Mouse (Mus musculus): ENCODE results near the gene Phpt1. TPM values are rescaled to one million over a fixed set of nuclear protein-coding genes. Genes with fewer than 3 reads are reported as not detected.

Gene Phpt1
- polyA plus RNA-seq, 1 experiment, result 57.5 TPM

Other genes starting within 250 kb of the Phpt1 start
- 11.2 and 25.1 TPM in 2 replicates for gene Man1b1, start 242.9 kb downstream of the Phpt1 start, polyA plus RNA-seq (2012; rRNA removed)
- gene Dpp7, start 218.9 kb downstream of the Phpt1 start, polyA plus RNA-seq (2012; rRNA removed), result 18.1 and 28.0 TPM in 2 replicates
- gene Uap1l1, start 209.5 kb downstream of the Phpt1 start, polyA plus RNA-seq (2012; rRNA removed), result 38.0 and 38.6 TPM in 2 replicates
- 3.0 and 4.3 TPM in 2 replicates for gene Sapcd2, start 202.9 kb downstream of the Phpt1 start, polyA plus RNA-seq (2012; rRNA removed)
- gene Entpd2, start 179.3 kb downstream of the Phpt1 start, polyA plus RNA-seq (2012; rRNA removed), result 64.7 and 75.2 TPM in 2 replicates
- 140 and 154 TPM in 2 replicates for gene Npdc1, start 175.9 kb downstream of the Phpt1 start, polyA plus RNA-seq (2012; rRNA removed)
- gene Fut7, start 152.0 kb downstream of the Phpt1 start, polyA plus RNA-seq (2012; rRNA removed), result 0.47 and 0.57 TPM in 2 replicates
- 187 and 437 TPM in 2 replicates for gene Abca2, start 146.5 kb downstream of the Phpt1 start, polyA plus RNA-seq (2012; rRNA removed)
- gene Clic3, start 118.4 kb downstream of the Phpt1 start, polyA plus RNA-seq (2012; rRNA removed), result 103 and 188 TPM in 2 replicates
- gene Paxx, start 114.1 kb downstream of the Phpt1 start, polyA plus RNA-seq (2012; rRNA removed), result 124 and 139 TPM in 2 replicates
- gene Ptgds, start 105.2 kb downstream of the Phpt1 start, polyA plus RNA-seq (2012; rRNA removed), result 1,300 and 1,863 TPM in 2 replicates
- 234 and 311 TPM in 2 replicates for gene Lcn12, start 81.3 kb downstream of the Phpt1 start, polyA plus RNA-seq (2012; rRNA removed)
- gene Fbxw5, start 74.5 kb downstream of the Phpt1 start, polyA plus RNA-seq (2012; rRNA removed), result 19.2 and 54.8 TPM in 2 replicates
- 15.1 and 15.8 TPM in 2 replicates for gene C8g, start 73.5 kb downstream of the Phpt1 start, polyA plus RNA-seq (2012; rRNA removed)
- 13.7 and 17.0 TPM in 2 replicates for gene Traf2, start 28.3 kb downstream of the Phpt1 start, polyA plus RNA-seq (2012; rRNA removed)
- gene Edf1, start 17.4 kb downstream of the Phpt1 start, polyA plus RNA-seq (2012; rRNA removed), result 115 and 139 TPM in 2 replicates
- gene Mamdc4, start 379 bp downstream of the Phpt1 start, polyA plus RNA-seq (2012; rRNA removed), result 8.0 and 13.4 TPM in 2 replicates
- gene Ajm1, start 6.5 kb upstream of the Phpt1 start, polyA plus RNA-seq (2012; rRNA removed), result 1.4 and 2.0 TPM in 2 replicates
- 58.5 and 65.8 TPM in 2 replicates for gene Rabl6, start 33.3 kb upstream of the Phpt1 start, polyA plus RNA-seq (2012; rRNA removed)
- 1.0 and 1.6 TPM in 2 replicates for gene Ccdc183, start 42.5 kb upstream of the Phpt1 start, polyA plus RNA-seq (2012; rRNA removed)
- gene Tmem141, start 46.8 kb upstream of the Phpt1 start, polyA plus RNA-seq (2012; rRNA removed), result 72.5 and 74.2 TPM in 2 replicates
- 18.2 and 19.1 TPM in 2 replicates for gene Fcna, start 52.8 kb upstream of the Phpt1 start, polyA plus RNA-seq (2012; rRNA removed)
- 4,084 and 9,522 TPM in 2 replicates for gene Lcn8, start 77.9 kb upstream of the Phpt1 start, polyA plus RNA-seq (2012; rRNA removed)
- gene Lcn5, start 82.7 kb upstream of the Phpt1 start, polyA plus RNA-seq (2012; rRNA removed), result 3,609 and 5,181 TPM in 2 replicates
- 342 and 466 TPM in 2 replicates for gene Lcn6, start 101.6 kb upstream of the Phpt1 start, polyA plus RNA-seq (2012; rRNA removed)
- gene Lcn10, start 107.5 kb upstream of the Phpt1 start, polyA plus RNA-seq (2012; rRNA removed), result 996 and 1,118 TPM in 2 replicates
- gene Obp2a, start 124.8 kb upstream of the Phpt1 start, polyA plus RNA-seq (2012; rRNA removed), result 25.9 and 27.0 TPM in 2 replicates
- 208 and 344 TPM in 2 replicates for gene Bmyc, start 131.5 kb upstream of the Phpt1 start, polyA plus RNA-seq (2012; rRNA removed)
- 0.19 and 0.22 TPM in 2 replicates for gene Obp2b, start 161.8 kb upstream of the Phpt1 start, polyA plus RNA-seq (2012; rRNA removed)
- gene Lcn3, start 190.3 kb upstream of the Phpt1 start, polyA plus RNA-seq (2012; rRNA removed), result not detected in 2 replicates
- 0.38 and 0.53 TPM in 2 replicates for gene Lcn11, start 201.8 kb upstream of the Phpt1 start, polyA plus RNA-seq (2012; rRNA removed)
- not detected in 2 replicates for gene Gm13539, start 207.0 kb upstream of the Phpt1 start, polyA plus RNA-seq (2012; rRNA removed)
- 0.36 and 0.76 TPM in 2 replicates for gene Glt6d1, start 240.6 kb upstream of the Phpt1 start, polyA plus RNA-seq (2012; rRNA removed)
- gene Lcn9, start 247.9 kb upstream of the Phpt1 start, polyA plus RNA-seq (2012; rRNA removed), result 2,439 and 2,836 TPM in 2 replicates

Measured in gonadal fat pad, adult 2 months (tissue).